Mouse (Mus musculus) stomach, postnatal 0 days (tissue): ENCODE results near the gene Osgep. TPM values are rescaled to one million over a fixed set of nuclear protein-coding genes. Genes with fewer than 3 reads are reported as not detected.
"Not testable (repeated sequence)": the region's sequence is repeated elsewhere in the genome, so short reads cannot be mapped to it uniquely, and the experiment has no call there.

Experiments used
- ATAC-seq: fragments of 200-750 bp; cut with Nextera tagmentation; 2 replicates; pipeline ENCODE4 v1.8.0; 2017; ENCODE audit not compliant: low FRiP score, low TSS enrichment
- DNase-seq: peaks from one replicate; pipeline ENCODE4 v3.0.0-alpha.2; 2016; ENCODE audit warnings: low spot score
- H3K27ac ChIP-seq: fragments of 300-500 bp; sonication (generic); replicated peaks from 2 replicates; pipeline ENCODE4 v1.5.1; 2014; ENCODE audit warnings: mild to moderate bottlenecking, control low read depth
- H3K27me3 ChIP-seq: fragments of 300-500 bp; sonication (generic); 2 replicates; pipeline ENCODE4 v1.6.1; 2014; ENCODE audit warnings: low read length; ENCODE audit not compliant: control insufficient read depth, insufficient read depth
- H3K36me3 ChIP-seq: fragments of 300-500 bp; sonication (generic); 2 replicates; pipeline ENCODE4 v1.6.1; 2014; ENCODE audit warnings: low read length, mixed read lengths; ENCODE audit not compliant: control insufficient read depth, insufficient read depth
- H3K4me1 ChIP-seq: fragments of 300-500 bp; sonication (generic); replicated peaks from 2 replicates; pipeline ENCODE4 v1.6.1; 2014; ENCODE audit warnings: antibody characterized with exemption; ENCODE audit not compliant: control insufficient read depth, insufficient read depth
- H3K4me2 ChIP-seq: fragments of 300-500 bp; sonication (generic); replicated peaks from 2 replicates; pipeline ENCODE4 v1.6.1; 2014; ENCODE audit warnings: low read depth, mild to moderate bottlenecking, control low read depth, moderate library complexity
- H3K4me3 ChIP-seq: fragments of 300-500 bp; sonication (generic); 2 replicates; pipeline ENCODE4 v1.5.1; 2014; ENCODE audit warnings: low read depth, low read length, control low read depth
- H3K9ac ChIP-seq: fragments of 300-500 bp; sonication (generic); 2 replicates; pipeline ENCODE4 v1.6.1; 2014; ENCODE audit warnings: mild to moderate bottlenecking, low read length, control low read depth, mixed read lengths
- H3K9me3 ChIP-seq: fragments of 300-500 bp; sonication (generic); 2 replicates; pipeline ENCODE4 v1.6.1; 2016; ENCODE audit warnings: low read length; ENCODE audit not compliant: control insufficient read depth
- CTCF ChIP-seq: IDR thresholded peaks from 2 replicates; pipeline ENCODE4 v1.5.1; 2016; ENCODE audit warnings: antibody characterized with exemption, low read depth, mild to moderate bottlenecking, moderate library complexity
- EP300 ChIP-seq: optimal IDR thresholded peaks from 2 replicates; pipeline ENCODE3; 2016; ENCODE audit warnings: antibody characterized with exemption
- WGBS: fragments of 180-500 bp; shearing (Covaris S2); extraction: QIAGEN DNeasy Blood & Tissue Kit; methylation state at CpG from one replicate; pipeline ENCODE4 v1.1.7; 2014; 5-methylcytosine and 5-hydroxymethylcytosine counted together
- polyA plus RNA-seq: library from polyadenylated mRNA; unstranded; fragments of >200 nt; fragmentation: Nextera tagmentation; extraction: Ambion mirVana; gene quantifications from 2 replicates; pipeline ENCODE4 v1.2.1, GENCODE M21; 2015

Osgep gene
- polyA plus RNA-seq, 1 experiment from 2014 or later, result 69.4 TPM

DNA sequence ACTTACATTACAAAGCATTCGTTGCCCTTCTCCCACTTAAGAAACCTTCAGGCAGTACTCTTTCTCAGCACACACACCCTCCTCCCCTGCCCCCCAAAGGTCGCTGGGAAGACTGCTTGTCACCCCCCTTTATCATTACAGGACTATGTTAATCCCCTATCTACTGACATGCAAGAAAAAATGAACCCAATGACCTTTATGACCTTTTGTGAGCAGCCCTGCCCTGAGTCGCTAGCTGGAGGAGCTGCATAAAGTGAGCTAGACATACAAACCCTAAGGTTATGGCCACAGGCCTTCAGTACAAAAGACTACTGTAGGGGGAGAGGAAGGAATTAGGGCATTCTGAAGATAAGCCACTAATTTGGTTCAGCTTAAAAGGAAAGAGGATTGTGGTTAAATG is 13.3 kb downstream of the Osgep start:
- Histone ChIP-seq H3K27ac (no peak overlapping the region), H3K4me2 (no peak overlapping the region), H3K36me3 (peaks cover 12% of the 10 kb centered on the region; the same call in 1 of the 2 replicates), H3K9me3 (no peaks in the 10 kb centered on the region), H3K4me1 (no peaks in the 10 kb centered on the region), H3K4me3 (no peak overlapping the region), H3K27me3 (no peaks in the 10 kb centered on the region), H3K9ac (no peak overlapping the region)
- DNase-seq (no peak), ATAC-seq (no peak)
- 43% methylated on average over 3 of the region's 3 CpGs for WGBS
- TF ChIP-seq CTCF (no peak), EP300 (no peak)

GRCm38 (mm10) chr14:50908126-50908525 is 16.6 kb downstream of the Osgep start:
- 70% methylated on average over 4 of the region's 4 CpGs for WGBS
- Histone ChIP-seq H3K27ac (no peak overlapping the region), H3K4me1 (no peaks in the 10 kb centered on the region), H3K9ac (no peak overlapping the region), H3K4me2 (no peak overlapping the region), H3K9me3 (no peaks in the 10 kb centered on the region), H3K27me3 (no peaks in the 10 kb centered on the region), H3K4me3 (no peak overlapping the region), H3K36me3 (no peaks in the 10 kb centered on the region)
- DNase-seq (no peak), ATAC-seq (no peak)
- TF ChIP-seq CTCF, result no peak
- TF ChIP-seq EP300, result no peak

- not testable (repeated sequence) for H3K4me3 ChIP-seq, H3K4me1 ChIP-seq, H3K9ac ChIP-seq, H3K9me3 ChIP-seq, H3K36me3 ChIP-seq, DNase-seq, H3K27ac ChIP-seq, H3K27me3 ChIP-seq, H3K4me2 ChIP-seq, ATAC-seq
These were observed 19.4 kb downstream of the Osgep start for GRCm38 (mm10) chr14:50905327-50905726.

DNA sequence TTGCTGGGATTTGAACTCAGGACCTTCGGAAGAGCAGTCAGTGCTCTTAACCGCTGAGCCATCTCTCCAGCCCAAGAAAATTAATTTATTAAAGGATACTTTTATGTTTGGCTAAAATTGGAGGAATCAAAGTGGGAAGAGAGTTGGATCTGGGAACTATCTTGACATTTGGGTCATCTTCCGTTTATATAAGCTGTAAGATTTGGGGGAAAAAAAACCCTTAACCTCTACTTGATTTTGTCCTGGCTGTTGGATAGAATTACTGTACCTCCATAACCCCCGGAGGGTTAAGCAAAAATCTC is 19.9 kb downstream of the Osgep start:
- TF ChIP-seq CTCF (no peak), EP300 (no peak)
- no peak for DNase-seq
- Histone ChIP-seq H3K4me1 (no peaks in the 10 kb centered on the region), H3K27me3 (no peaks in the 10 kb centered on the region), H3K36me3 (no peaks in the 10 kb centered on the region), H3K27ac (no peak overlapping the region), H3K9me3 (no peaks in the 10 kb centered on the region), H3K4me3 (no peak overlapping the region), H3K9ac (no peak overlapping the region), H3K4me2 (no peak overlapping the region)
- no peak for ATAC-seq
- 91% methylated on average over 4 of the region's 4 CpGs for WGBS

GRCm38 (mm10) chr14:50903973-50904827 is 20.5 kb downstream of the Osgep start:
- Histone ChIP-seq H3K4me1 (no peaks in the 10 kb centered on the region), H3K27ac (peak overlapping the region; percentile 59), H3K36me3 (no peaks in the 10 kb centered on the region), H3K27me3 (no peaks in the 10 kb centered on the region), H3K9ac (peak overlapping the region; percentile 61), H3K9me3 (no peaks in the 10 kb centered on the region), H3K4me3 (peak overlapping the region; percentile 35), H3K4me2 (peak overlapping the region; percentile 71)
- WGBS, result 5% methylated on average over 26 of the region's 26 CpGs
- ATAC-seq (peak; percentile 91), DNase-seq (peak; percentile 69)
- TF ChIP-seq EP300, result no peak
- peak; percentile 76 for TF ChIP-seq CTCF

- H3K9ac ChIP-seq, H3K4me2 ChIP-seq, H3K27ac ChIP-seq, H3K36me3 ChIP-seq, DNase-seq, H3K4me3 ChIP-seq, H3K9me3 ChIP-seq, H3K27me3 ChIP-seq, ATAC-seq, H3K4me1 ChIP-seq: not testable (repeated sequence)
- 94% methylated on average over 2 of the region's 2 CpGs for WGBS
These were observed 26.7 kb downstream of the Osgep start for GRCm38 (mm10) chr14:50897992-50898391.
